Mouse (Mus musculus) heart, adult 2 months (tissue): ENCODE results near the gene Upk3bl. TPM values are rescaled to one million over a fixed set of nuclear protein-coding genes. Genes with fewer than 3 reads are reported as not detected.

Experiments used
- DNase-seq, 2 experiments: peaks; one replicate each; pipeline ENCODE4 v3.0.0; 2021
- H3K27ac ChIP-seq: fragments of 200-600 bp; 2 replicates; pipeline ENCODE4 v1.8.1; 2022
- H3K27me3 ChIP-seq: fragments of 200-500 bp; 2 replicates; pipeline ENCODE4 v1.6.1; 2012; ENCODE audit warnings: mild to moderate bottlenecking, low read length, inconsistent platforms, mixed read lengths; ENCODE audit not compliant: control insufficient read depth, insufficient read depth
- H3K36me3 ChIP-seq: fragments of 200-500 bp; 2 replicates; pipeline ENCODE4 v1.6.1; 2012; ENCODE audit warnings: low read length, inconsistent platforms; ENCODE audit not compliant: control insufficient read depth, insufficient read depth
- H3K4me1 ChIP-seq: fragments of 200-500 bp; 2 replicates; pipeline ENCODE4 v1.6.1; 2011; ENCODE audit warnings: low read length; ENCODE audit not compliant: control insufficient read depth, insufficient read depth
- H3K4me3 ChIP-seq: fragments of 200-600 bp; 2 replicates; pipeline ENCODE4 v1.8.1; 2022
- H3K79me2 ChIP-seq: fragments of 200-500 bp; replicated peaks from 2 replicates; pipeline ENCODE4 v1.6.1; 2012; ENCODE audit warnings: mild to moderate bottlenecking, inconsistent platforms, low read length, moderate library complexity, mixed read lengths; ENCODE audit not compliant: control insufficient read depth, insufficient read depth
- H3K9ac ChIP-seq: fragments of 200-500 bp; 2 replicates; pipeline ENCODE4 v1.6.1; 2012; ENCODE audit warnings: low read depth, mild to moderate bottlenecking, control low read depth, inconsistent platforms, low read length, mixed read lengths
- CTCF ChIP-seq: fragments of 200-600 bp; IDR thresholded peaks from 2 replicates; pipeline ENCODE4 v1.8.1; 2022; ENCODE audit warnings: antibody characterized with exemption, mild to moderate bottlenecking, moderate library complexity
- EP300 ChIP-seq: fragments of 200-500 bp; IDR thresholded peaks from 2 replicates; pipeline ENCODE4 v1.6.1; 2011; ENCODE audit warnings: low read depth, low read length, control low read depth; ENCODE audit not compliant: insufficient read depth
- POLR2A ChIP-seq: fragments of 200-500 bp; IDR thresholded peaks from 2 replicates; pipeline ENCODE4 v1.6.1; 2011; ENCODE audit warnings: mild to moderate bottlenecking, low read depth, low read length, control low read depth; ENCODE audit not compliant: insufficient read depth
- WGBS: fragments of 180-500 bp; shearing (Covaris S2); methylation state at CpG from one replicate; pipeline ENCODE4 v1.1.7; 2018; 5-methylcytosine and 5-hydroxymethylcytosine counted together
- intact Hi-C: fragments of 180-260 bp; cut with DNase I; formaldehyde crosslinking; loops from one replicate; pipeline ENCODE4 v1.15.1; 2025
- polyA plus RNA-seq: library from polyadenylated mRNA; depleted of rRNA; stranded (reverse); fragments of >200 nt; gene quantifications from 2 replicates; pipeline ENCODE4 v1.2.3, GENCODE M21; 2012
- total RNA-seq, 2 experiments: library from RNA; stranded (reverse); gene quantifications; 2 replicates each; pipeline ENCODE4 v1.2.3; 2021

The Upk3bl gene
- total and polyA plus RNA-seq, 3 experiments = not detected

DNA sequence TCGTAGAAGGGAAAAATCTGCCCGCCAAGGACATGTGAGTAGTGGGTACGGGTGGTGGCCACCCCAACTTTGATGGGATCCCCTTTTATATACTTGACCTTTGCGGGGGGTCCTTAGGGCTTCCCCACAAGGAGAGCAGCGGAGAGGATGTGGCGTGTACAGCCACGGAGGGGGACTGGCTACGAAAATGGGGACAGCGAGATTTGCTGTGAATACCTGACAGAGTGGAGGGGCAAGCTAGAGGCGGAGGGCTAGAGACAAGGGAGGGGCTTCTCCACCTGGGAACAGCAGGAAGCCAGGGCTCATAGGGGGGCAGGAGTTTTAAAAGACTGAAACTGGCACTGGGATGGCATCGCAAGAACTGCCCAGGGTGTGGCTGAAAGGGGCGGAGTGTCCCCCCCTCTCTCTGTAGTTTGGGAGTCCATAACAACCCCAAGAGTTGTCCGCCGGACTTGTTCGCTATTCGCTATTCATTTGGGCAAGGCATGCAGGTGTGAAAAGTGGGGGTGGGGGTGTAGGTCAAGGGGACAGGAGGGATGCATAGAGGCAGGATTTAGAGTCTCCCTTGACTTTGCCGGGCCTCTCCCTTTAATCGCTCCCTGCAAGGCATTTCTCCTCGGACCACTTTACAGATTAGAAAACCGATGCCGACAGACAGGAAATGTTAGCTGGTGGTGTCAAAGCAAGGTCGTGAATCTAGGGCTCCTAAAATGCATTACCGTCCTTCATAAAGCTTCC is 30.0 kb downstream of the Upk3bl start:
- 4% methylated on average over 23 of the region's 23 CpGs for WGBS
- intact Hi-C loops = loop anchor here (2.0 kb wide), 1 partner anchor 32 kb away; the partner anchor contains the start of gene Polr2j

GRCm38 (mm10) chr5:136084891-136085651 is 30.8 kb downstream of the Upk3bl start:
- no peak for TF ChIP-seq CTCF
- no peak for TF ChIP-seq EP300
- no peak for TF ChIP-seq POLR2A
- Histone ChIP-seq H3K79me2 (no peaks in the 10 kb centered on the region), H3K27me3 (no peaks in the 10 kb centered on the region), H3K36me3 (no peaks in the 10 kb centered on the region), H3K9ac (peak overlapping the region; percentile 81), H3K4me1 (peaks cover 4% of the 10 kb centered on the region), H3K4me3 (peak overlapping the region; percentile 89), H3K27ac (no peak overlapping the region; the same call in 1 of the 2 replicates)
- WGBS = 35% methylated on average over 21 of the region's 21 CpGs
- DNase-seq = peak in 1 of 2 experiments; percentile 20
- intact Hi-C loops = loop anchor here (2.0 to 5.0 kb wide), 2 partner anchors 32 to 38 kb away; partner anchors contain the start of gene Polr2j

More for the DNA sequence above, 30.0 kb downstream of the Upk3bl start:
- Histone ChIP-seq H3K4me1 (peaks cover 4% of the 10 kb centered on the region), H3K36me3 (no peaks in the 10 kb centered on the region), H3K27me3 (no peaks in the 10 kb centered on the region), H3K79me2 (no peaks in the 10 kb centered on the region), H3K4me3 (peak overlapping the region; percentile 89), H3K9ac (peak overlapping the region; percentile 81), H3K27ac (peak overlapping the region; percentile 60)
- DNase-seq = peak; percentile 31 to 46
- TF ChIP-seq POLR2A (no peak), EP300 (no peak), CTCF (no peak)

DNA sequence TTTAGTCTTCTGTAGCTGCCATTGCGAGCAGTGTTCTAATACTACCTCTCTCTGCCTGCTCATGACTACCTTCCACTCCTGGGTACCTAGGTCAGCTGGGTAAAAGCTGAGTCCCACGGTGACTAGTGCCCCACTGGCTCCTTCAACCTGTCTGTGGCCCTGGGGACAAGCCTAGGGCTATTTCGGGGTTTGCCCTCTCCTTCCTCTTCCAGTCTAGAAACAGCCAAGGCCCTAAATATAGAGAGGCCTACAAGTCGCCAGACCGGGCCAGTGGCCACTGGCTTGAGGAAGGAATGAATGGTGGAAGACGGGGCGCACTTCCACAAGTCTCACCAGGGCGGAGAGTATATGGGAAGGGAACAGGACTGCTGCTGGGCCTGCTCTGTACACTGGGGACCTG is 32.0 kb downstream of the Upk3bl start:
- TF ChIP-seq POLR2A (no peak), CTCF (no peak), EP300 (no peak)
- intact Hi-C loops = loop anchor here (5.0 kb wide), 1 partner anchor 39 kb away; no protein-coding TSS in a partner anchor
- 80% methylated on average over 8 of the region's 8 CpGs for WGBS
- H3K27me3 ChIP-seq = no peaks in the 10 kb centered on the region
- no peak overlapping the region for H3K27ac ChIP-seq
- no peak for DNase-seq
- no peak overlapping the region for H3K4me3 ChIP-seq
- no peaks in the 10 kb centered on the region for H3K36me3 ChIP-seq
- peaks cover 4% of the 10 kb centered on the region for H3K4me1 ChIP-seq
- H3K79me2 ChIP-seq = no peaks in the 10 kb centered on the region
- H3K9ac ChIP-seq = no peak overlapping the region

DNA sequence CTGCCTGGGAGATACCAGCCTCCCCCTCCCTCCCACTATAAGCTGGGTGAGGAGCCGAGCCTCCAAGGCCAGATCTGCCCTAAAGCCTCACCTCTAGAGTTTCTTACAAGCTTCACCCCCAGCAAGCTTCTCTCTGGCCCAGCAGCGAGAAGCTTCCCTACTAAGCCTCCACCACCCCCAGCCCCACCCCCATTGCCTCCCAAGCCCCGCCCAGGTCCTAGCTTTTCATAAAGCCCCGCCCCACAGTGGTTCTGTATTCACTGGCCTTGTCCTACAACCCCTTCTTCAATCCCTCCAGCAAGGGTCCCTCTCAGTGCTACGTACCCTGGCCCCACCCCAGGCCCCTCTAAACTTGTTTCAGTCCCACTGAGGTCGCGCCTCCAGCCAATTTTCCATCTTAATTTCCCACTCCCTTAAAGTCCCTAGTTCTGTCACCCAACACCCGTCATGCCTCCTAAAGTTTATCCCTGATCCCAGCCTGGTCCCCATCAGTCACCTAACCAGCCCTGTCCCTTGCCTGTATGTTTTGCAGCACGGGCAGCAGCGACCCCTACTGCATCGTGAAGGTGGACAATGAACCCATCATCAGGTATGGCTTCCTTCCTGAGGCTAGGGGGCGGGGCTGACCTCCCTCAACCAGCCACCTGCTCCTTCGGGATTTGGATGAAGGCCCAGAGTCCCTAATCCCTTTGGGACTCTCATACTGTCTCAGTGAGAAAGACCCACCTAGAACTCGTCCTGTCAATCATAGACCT is 34.7 kb downstream of the Upk3bl start:
- H3K9ac ChIP-seq = no peak overlapping the region
- peaks cover 2% of the 10 kb centered on the region for H3K4me1 ChIP-seq
- no peak for DNase-seq
- no peak overlapping the region for H3K4me3 ChIP-seq
- intact Hi-C loops = loop anchor here (5.0 kb wide), 1 partner anchor 42 kb away; no protein-coding TSS in a partner anchor
- no peak overlapping the region for H3K27ac ChIP-seq
- TF ChIP-seq POLR2A = no peak
- peak; percentile 51 for TF ChIP-seq CTCF
- 27% methylated on average over 14 of the region's 14 CpGs for WGBS
- no peaks in the 10 kb centered on the region for H3K36me3 ChIP-seq
- H3K79me2 ChIP-seq = no peaks in the 10 kb centered on the region
- no peaks in the 10 kb centered on the region for H3K27me3 ChIP-seq

DNA sequence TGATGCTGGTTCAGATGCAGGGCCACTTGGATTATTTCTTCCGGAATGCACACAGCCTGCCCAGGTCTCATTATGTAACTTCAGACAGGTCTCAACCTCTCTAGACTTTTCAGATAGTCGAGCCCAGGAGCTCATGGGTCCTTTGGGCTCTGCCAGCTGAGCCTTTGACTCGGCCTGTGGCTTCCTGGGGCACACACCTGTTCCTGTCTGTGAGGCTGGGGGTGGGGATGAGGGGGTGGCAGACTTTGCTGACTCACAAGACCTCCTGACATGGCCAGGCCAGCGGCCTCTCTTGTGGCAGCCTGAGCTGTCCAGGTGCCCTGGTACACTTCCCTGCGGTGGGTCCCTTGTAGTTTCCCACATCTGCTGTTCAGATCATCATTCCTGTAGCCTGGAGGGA is 37.6 kb downstream of the Upk3bl start:
- no peak for DNase-seq
- no peaks in the 10 kb centered on the region for H3K27me3 ChIP-seq
- WGBS = 71% methylated on average over 5 of the region's 5 CpGs
- H3K4me3 ChIP-seq = no peak overlapping the region
- no peak overlapping the region for H3K27ac ChIP-seq
- H3K4me1 ChIP-seq = no peaks in the 10 kb centered on the region; the same call in 1 of the 2 replicates
- intact Hi-C loops = no loop called here
- H3K9ac ChIP-seq = no peak overlapping the region
- no peaks in the 10 kb centered on the region for H3K79me2 ChIP-seq
- TF ChIP-seq EP300 = no peak
- no peak for TF ChIP-seq CTCF
- TF ChIP-seq POLR2A = no peak
- H3K36me3 ChIP-seq = no peaks in the 10 kb centered on the region
